Mouse (Mus musculus): ENCODE measurements around the gene Aldh3a1.
"Not testable (repeated sequence)": the region's sequence is repeated elsewhere in the genome, so short reads cannot be mapped to it uniquely, and the experiment has no call there.

Gene Aldh3a1

GRCm38 (mm10) chr11:61207487-61208246 is at the start of gene Aldh3a1:
Gene Aldh3a1, plus strand, starts transcription at chr11:61207537.
- DNase-seq: no peak

GRCm38 (mm10) chr11:61158141-61158540 is 49.2 kb upstream of the Aldh3a1 start:
- no peak for DNase-seq

- DNase-seq: peak; percentile 75 to 78
Measured at GRCm38 (mm10) chr11:61159796-61160732, 47.3 kb upstream of the Aldh3a1 start.

- no peak for DNase-seq
Measured at GRCm38 (mm10) chr11:61161121-61161520, 46.2 kb upstream of the Aldh3a1 start.

GRCm38 (mm10) chr11:61162776-61163175 is 44.6 kb upstream of the Aldh3a1 start:
- DNase-seq: no peak

GRCm38 (mm10) chr11:61163341-61163740 is 44.0 kb upstream of the Aldh3a1 start:
- no peak for DNase-seq

- DNase-seq: no peak
Measured at GRCm38 (mm10) chr11:61164366-61164765, 43.0 kb upstream of the Aldh3a1 start.

GRCm38 (mm10) chr11:61164881-61165280 is 42.5 kb upstream of the Aldh3a1 start:
- DNase-seq: no peak

GRCm38 (mm10) chr11:61170184-61170583 is 37.2 kb upstream of the Aldh3a1 start:
- no peak for DNase-seq

GRCm38 (mm10) chr11:61173477-61173876 is 33.9 kb upstream of the Aldh3a1 start:
- DNase-seq: peak in 1 of 2 experiments; percentile 38

- DNase-seq: peak in 1 of 2 experiments; percentile 67
Measured at GRCm38 (mm10) chr11:61174291-61174820, 33.0 kb upstream of the Aldh3a1 start.

- DNase-seq: peak; percentile 97 to 100
Measured at GRCm38 (mm10) chr11:61174821-61175658, 32.3 kb upstream of the Aldh3a1 start, which contains the start of gene Usp22. Gene Usp22, minus strand, starts transcription at chr11:61175055.

- no peak for DNase-seq
Measured at GRCm38 (mm10) chr11:61175778-61176177, 31.6 kb upstream of the Aldh3a1 start.

GRCm38 (mm10) chr11:61176321-61176720 is 31.0 kb upstream of the Aldh3a1 start:
- no peak for DNase-seq

- no peak for DNase-seq
Measured at GRCm38 (mm10) chr11:61180361-61180760, 27.0 kb upstream of the Aldh3a1 start.

GRCm38 (mm10) chr11:61181624-61182023 is 25.7 kb upstream of the Aldh3a1 start:
- no peak for DNase-seq

- no peak for DNase-seq
Measured at GRCm38 (mm10) chr11:61183820-61184219, 23.5 kb upstream of the Aldh3a1 start.

- DNase-seq: no peak
Measured at GRCm38 (mm10) chr11:61190776-61191175, 16.6 kb upstream of the Aldh3a1 start.

- DNase-seq: not testable (repeated sequence)
Measured at GRCm38 (mm10) chr11:61192123-61192522, 15.2 kb upstream of the Aldh3a1 start.

- no peak for DNase-seq
Measured at GRCm38 (mm10) chr11:61192779-61193178, 14.6 kb upstream of the Aldh3a1 start.

GRCm38 (mm10) chr11:61193392-61193791 is 13.9 kb upstream of the Aldh3a1 start:
- peak; percentile 87 to 92 for DNase-seq

GRCm38 (mm10) chr11:61196616-61197353 is 10.6 kb upstream of the Aldh3a1 start:
- DNase-seq: no peak

Data from cerebellum, adult 18-20 months (tissue).